Mouse (Mus musculus) spleen, adult 12 weeks (tissue): ENCODE results near the gene Asb13.
A peak's percentile ranks its signal among the peaks of the same experiment; 100 is the strongest.

Experiments used
- DNase-seq: peaks from one replicate; pipeline ENCODE4 v3.0.0; 2022; ENCODE audit warnings: low spot score

Gene Asb13

DNA sequence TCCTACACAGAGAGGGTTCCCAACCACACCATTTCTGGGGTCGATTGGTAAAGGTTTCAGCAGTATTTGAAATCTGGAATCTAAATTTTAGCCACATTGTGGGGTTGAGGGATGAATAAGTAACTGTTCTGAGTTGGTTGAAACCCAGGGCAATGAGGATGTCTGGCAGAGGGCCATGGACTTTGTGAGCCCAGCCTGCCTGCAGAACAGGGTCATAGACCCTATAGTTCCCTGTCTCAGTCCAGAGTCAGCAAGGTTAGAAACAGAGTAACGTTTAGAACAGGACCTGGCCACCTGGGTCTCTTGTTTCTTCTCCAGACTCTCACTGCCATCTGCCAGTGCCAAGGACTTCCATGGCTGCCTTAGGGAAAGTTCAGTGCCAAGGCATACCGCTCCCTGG lies 30.4 kb downstream of the Asb13 start:
- no peak for DNase-seq

DNA sequence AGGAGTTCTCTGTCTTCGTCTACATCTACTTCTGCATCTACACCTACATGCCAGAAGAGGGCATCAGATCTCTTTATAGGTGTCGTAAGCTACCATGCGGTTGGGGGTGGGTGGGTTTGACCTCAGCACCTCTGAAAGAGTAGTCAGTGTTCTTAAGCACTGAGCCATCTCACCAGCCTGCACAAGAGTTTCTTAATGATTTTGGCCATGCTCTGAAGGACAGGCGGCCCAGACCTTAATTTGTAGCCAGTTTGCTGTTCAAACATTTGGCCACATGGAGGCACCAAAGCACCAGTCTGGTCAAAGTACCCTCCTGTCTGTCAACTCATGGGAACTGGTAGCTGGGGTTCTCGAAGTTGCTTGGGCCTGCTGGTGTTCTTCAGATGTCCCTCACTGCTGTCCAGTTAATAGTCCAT lies 31.5 kb downstream of the Asb13 start:
- peak; percentile 54 for DNase-seq

DNA sequence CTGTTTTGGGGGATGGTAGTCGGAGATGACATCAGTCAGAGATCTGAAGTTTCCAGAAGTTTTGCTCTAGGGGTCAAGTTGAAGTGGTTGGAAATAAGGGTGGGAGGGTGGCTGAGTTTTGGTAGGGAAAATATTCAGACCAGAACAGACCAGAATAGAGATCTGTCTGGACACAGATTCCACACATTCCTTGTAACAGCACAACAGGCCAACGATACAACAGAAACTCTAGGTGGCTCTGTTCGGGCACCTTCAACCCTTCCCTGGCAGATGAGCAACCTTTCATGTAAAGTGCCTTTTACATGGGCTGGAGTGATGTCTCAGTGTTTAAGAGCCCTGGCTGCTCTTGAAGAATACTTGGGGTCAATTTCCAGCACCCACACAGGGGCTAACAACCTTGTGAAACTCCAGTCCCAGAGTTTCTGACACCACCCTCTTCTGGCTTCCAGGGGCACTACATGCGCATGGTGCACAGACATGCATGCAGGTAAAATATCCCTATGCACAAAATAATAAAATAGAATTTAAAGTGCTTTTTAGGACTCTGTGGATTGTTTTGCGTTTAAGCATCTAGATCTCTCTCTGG lies 33.5 kb downstream of the Asb13 start:
- DNase-seq, result no peak

DNA sequence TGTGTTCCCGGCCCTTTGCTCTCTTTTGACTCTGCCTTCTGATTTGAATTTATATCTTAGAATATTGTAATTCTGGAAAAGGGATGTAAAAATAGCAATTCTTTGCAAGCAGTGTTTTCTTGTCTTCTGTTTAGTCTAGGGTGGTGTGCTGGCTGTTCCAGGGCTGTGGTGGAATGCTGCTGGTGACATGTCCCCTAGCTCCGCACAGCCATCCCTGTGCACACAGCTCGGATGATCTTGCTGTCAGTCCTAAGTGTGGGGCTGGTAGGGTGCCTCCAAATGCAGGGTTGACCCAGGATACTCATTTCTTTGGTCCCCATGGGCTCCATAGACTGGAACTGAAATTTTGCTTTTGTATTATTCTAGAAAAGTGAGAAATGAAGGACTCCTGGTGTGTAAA lies 34.2 kb downstream of the Asb13 start:
- no peak for DNase-seq

DNA sequence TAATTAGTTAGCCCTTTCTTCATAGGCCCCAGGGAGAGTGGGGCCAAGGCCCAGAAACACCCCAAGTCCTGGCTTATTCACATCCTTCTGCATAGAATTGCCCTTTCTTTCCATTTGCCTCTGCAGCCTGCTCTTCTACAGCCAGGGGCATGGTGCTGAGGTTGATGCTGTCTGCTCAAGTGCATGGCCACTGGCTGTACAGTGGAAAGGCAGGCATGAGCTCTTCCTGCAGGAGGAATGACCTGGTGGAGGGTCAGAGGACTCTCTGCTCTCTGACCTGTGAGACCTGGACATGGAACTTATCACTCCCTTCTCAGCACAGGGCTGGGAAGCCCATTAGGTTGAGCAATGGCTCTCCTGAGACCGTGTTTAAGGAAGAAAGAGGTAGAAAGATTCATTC lies 35.8 kb downstream of the Asb13 start:
- no peak for DNase-seq

DNA sequence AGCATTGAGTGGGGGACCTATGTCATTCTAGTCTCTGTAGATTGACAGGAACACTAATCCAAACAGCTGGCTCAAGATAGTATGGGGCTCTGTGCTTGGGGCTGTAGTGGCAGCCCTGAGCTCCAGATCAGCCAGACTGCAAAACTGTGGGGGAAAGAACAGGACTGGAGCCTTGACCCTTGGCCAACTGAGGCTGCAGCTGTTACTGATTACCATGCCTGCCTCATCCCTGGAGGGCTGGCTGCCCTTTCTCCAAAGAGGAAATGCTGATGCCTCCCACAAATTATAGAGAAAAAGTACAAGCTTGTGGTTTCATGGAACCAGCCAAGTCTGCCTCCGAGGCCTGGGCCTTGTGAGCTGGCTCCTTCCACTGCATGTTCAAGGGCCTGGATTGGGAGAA lies 36.2 kb downstream of the Asb13 start:
- no peak for DNase-seq

DNA sequence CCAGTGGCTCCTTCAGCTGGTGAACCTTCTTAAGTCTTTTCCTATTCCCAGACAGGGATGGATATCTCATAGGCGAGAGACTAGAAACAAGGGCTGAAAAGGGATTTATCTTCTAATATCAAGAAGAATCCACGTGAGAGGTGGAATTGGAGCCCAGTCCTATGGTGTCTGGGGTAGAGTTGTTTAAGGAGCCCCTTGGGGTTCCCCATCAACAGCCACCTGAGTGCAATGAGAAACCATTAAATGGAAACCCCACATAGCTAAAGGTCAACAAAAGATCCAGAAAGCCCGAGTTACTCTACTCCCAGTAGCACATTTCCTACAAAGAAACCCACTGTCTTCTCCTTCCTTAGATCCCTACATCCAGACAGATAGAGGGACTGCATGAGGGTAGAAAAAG lies 39.3 kb downstream of the Asb13 start:
- no peak for DNase-seq

DNA sequence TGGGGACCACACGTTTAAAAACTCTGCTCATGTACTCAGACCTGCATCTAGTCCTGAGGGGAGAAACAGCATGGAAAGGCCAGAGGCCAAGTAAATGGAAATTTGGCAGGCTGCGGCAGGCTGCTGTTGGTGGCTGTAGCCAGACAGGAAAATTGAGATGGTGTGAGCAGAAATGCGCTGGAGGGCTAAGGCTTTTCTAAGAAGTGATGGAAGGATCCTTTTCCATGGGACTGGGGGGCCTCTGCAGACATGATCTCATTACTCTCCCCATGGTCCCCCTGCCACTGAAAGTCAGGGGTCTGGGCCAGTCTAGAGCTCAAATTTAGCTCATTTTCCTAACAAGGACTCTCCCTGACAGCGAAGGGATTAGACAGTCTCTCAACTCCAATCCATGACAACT lies 39.8 kb downstream of the Asb13 start:
- no peak for DNase-seq

DNA sequence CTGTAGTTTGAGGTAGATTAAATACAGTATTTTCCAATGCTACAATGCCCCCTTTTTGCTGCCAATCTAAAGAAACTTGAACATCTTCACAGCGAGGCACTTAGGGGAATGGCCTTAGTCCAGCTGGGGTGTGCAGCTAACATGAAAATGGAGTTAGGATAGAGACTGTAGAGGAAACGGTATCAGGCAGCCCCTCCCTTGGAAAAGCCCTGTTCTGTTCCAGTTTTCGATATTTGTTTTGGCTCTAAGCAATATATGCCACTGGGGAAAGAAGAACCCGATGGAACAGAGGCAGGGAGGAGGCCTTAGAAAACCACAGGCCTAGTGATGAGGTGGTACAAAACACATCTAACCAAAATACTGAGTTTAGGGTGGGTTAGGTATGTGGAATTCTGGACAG lies 42.0 kb downstream of the Asb13 start:
- no peak for DNase-seq

DNA sequence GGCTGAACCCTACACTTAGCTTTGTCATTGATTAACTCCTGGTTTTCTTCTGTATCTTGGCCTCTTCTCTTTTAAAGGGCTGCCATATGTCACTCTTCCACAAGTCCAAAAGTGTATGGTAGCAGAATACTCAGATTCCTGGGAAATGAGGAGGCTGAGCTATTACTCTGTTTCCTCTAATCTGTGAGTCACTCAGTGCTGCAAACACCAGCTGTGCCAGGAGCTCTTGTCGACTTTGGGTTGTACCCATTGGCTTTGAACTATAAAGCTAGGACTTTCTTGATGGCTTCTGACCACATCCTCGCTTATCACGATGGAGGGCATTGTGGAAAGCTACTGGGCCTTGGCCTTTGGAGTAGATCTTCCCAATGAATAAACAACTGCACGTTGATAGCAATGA lies 45.3 kb downstream of the Asb13 start:
- DNase-seq, result no peak

DNA sequence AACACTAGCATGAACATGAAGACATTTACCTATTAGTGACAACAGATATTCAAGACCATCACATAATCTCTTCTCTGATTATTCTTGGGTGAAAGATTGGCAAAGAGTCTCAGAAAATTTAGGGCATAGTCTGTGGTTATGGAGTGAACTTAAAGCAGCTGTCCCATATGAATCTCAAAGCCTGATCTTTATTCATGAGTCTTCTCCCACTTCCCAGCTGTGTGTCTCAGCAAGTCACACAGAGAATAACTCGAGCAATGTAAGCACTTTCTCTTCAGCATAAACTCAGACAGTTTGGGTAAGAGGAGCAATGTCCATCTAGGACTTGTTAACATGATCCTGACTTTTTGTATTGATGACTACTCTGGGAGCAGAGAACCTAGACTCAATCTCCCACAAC lies 52.5 kb downstream of the Asb13 start:
- DNase-seq, result no peak

DNA sequence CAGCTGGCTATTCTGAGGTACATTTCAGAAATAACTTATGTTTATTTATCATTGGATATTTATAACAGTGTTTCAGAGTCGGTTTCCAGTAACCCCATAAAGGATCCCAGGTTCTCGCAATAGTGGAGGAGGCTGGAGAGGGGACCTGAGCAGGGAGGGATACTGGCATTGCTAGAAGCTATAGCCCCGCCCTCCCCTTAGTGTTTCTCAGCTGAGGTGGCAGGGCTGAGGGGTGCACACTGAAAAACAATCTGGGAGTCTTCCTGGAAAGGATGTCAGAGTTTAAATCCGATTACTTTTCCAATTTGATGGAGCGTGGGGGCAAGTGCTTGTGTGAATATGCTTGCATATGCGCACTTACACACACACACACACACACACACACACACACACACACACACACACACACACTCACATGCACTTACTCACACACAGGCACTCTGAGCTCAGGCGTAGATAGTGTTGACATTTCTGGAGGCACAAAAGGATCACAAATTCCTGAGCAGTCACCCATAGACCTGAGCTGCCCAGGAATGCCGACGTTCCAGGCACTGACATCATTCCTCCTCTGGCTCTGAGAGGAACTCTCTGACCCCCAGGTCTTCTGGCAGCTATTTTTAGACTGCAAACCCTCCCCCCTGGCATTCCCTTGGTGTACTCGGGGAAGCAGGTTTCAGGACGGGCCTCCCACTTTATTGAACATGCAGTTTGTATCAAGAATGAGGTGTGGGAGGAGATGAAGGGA lies 60.9 kb downstream of the Asb13 start:
- no peak for DNase-seq

DNA sequence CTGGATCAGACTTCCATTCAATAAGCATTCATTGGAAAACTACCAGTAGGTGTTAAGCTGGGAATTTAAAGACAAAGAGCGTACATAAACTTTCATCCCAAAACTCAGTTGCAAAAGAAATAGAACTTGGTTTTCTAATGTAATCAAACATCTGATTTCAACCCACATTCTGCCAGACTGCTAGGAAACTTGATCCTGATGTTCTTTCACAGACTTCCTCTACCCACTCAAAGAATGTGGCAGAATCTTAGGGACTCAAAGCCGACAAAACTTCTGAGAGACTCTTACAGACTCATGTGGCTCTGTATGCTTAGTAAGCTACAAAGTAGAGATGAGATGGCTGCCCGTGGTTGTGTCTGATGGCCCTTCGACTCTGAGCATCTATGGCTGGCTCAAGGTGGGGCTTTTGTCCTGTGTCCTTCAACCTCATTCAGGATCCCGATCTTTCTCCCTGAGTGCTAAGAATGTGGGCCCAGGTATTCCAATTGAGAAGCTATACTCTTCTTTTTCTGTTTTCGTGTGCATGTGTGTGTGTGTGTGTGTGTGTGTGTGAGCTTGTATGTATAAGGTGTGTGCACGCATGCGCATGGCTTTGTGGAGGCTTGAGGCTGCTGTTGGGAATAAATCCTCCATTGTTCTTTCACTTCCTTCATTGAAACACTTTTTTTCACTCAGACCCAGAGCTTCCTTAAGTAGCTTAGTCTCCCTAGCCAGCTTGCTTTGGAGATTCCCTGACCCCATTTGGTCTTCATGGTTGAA lies 63.3 kb downstream of the Asb13 start:
- DNase-seq, result no peak

DNA sequence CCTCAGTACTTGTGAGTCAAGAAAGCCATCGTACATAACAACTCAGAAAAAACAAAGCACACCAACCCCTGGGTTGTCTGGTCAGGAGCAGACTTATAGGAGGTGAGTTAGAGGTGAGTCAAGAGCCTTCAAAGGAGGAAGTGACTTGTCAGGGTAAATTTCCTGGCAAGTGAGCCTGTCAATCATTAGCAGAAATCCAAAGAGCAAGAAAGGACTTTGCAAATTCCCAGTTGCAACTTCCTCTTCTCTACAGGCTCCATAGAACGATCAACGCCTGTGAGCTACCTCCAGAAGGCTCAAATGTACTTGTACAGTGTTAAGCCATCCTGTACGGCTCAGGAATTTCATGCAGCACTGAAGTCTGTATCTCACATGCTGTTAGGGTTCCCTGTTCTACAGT lies 66.9 kb downstream of the Asb13 start:
- DNase-seq, result no peak
